Mouse (Mus musculus) gastrocnemius, postnatal 25 days (tissue): Measurements from ENCODE around the gene Fam117b. TPM values are rescaled to one million over a fixed set of nuclear protein-coding genes. Genes with fewer than 3 reads are reported as not detected.

Experiments used
- DNase-seq: peaks from one replicate; pipeline ENCODE4 v3.0.0; 2022
- long read RNA-seq, 2 experiments: library from polyadenylated mRNA; stranded (forward); transcript quantifications; one replicate each; pipeline ENCODE4 v2.0.0; 2021
- total RNA-seq, 2 experiments: library from RNA; stranded (reverse); gene quantifications; 1 replicate in 1 of 2; 2 replicates in 1 of 2; pipeline ENCODE4 v1.2.3; 2021

Gene Fam117b
- 1 to 10 TPM; 3.5 to 4.6 TPM for total RNA-seq
- long read RNA-seq, experiment 1 = 0 reads
- long read RNA-seq, experiment 2, full-length matches to known transcripts = 2 of 3 reads
- long read RNA-seq, experiment 2, partial matches to known transcripts = 0 of 3 reads
- long read RNA-seq, experiment 2, other reads (novel, unspliced or antisense) = 1 of 3 reads

GRCm38 (mm10) chr1:59912413-59913157, at the start of gene Fam117b:
TSS of gene Fam117b (plus strand) at chr1:59913006.
- peak; percentile 97 for DNase-seq

DNA sequence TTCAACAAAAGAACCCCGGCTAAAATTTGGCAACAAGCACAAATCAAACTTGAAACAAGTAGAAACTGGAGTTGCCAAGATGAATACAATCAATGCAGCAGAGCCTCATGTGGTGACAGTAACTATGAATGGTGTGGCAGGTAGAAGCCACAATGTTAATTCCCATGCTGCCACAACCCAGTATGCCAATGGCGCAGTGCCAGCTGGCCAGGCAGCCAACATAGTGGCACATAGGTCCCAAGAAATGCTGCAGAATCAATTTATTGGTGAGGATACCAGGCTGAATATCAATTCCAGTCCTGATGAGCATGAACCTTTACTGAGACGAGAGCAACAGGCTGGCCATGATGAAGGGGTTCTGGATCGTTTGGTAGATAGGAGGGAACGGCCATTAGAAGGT, 44.8 kb upstream of the Fam117b start:
- no peak for DNase-seq

- DNase-seq = no peak
These were observed 38.8 kb upstream of the Fam117b start for GRCm38 (mm10) chr1:59874023-59874422.

- DNase-seq = no peak
These were observed 34.7 kb upstream of the Fam117b start for GRCm38 (mm10) chr1:59878098-59878497.

DNA sequence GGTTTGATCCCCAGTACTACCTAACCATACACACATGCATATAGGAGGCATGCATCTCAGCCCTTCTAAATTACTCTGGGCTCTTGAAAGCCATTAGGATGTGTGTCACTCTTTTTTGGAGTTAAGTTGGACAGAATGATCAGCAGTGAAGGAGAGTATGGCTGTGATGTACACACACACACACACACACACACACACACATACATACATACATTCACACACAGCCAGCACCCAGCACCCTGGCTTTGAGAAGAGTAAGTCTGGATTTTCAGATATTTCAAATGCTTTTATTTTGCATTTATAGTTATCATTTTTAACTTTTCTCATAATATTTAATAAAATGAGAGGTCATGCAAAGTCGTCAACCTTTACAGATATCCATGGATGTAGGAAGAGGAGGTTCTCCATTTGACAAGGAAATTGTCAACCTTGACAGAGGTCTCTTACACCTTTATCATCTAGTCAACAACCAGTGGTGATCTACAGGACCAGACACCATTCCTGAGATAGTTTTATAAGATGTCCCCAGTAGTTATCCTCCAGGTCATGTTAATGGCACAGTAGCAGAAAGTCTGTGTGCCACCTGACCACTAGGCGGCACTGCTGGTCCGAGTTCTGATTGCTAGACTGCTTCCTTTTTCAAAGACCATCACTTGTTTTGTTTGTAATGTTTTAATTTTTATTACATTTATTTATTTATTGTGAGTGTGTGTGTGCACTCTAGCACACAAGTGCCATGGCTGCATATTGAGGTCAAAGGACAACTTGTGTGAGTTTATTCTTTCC, 29.3 kb upstream of the Fam117b start:
- DNase-seq = peak; percentile 45

DNA sequence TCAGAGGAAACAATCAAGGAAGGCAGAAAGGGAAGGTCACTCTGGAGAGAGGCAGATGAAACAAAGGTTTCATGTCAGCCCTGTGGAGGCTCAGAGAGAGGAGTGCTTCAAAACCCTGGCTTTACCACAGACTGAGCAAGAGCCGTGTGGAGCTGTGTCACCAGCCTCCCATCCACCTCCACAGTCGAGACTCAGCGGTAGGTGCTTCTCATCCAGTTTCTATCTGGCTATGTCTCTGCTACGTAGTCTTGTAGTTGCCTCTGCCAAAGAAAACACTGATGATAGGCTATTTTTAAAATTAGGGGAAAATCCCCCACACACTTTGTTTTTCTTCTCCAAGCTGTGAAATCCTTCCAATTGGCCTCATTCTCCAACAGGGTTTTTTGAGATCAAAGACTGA, 25.9 kb upstream of the Fam117b start:
- DNase-seq = no peak

DNA sequence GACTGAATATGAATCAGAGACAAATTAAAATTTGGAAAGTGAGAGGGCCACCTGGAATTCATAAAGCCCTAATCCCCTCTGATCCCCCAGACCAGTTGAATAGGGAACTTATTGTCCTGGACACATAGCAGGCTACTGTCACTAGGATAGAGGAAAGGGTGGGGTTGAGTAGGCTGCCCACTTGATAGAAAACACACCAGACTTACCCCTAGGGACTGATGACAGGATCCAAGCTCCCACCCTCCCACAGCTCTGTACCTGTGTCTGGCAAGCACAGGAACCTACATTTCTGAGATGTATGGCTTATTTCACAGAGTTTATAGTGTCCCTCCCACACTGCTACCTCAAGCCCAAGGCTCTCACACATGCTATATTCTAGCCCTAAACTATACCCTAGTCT, 24.8 kb upstream of the Fam117b start:
- no peak for DNase-seq

DNA sequence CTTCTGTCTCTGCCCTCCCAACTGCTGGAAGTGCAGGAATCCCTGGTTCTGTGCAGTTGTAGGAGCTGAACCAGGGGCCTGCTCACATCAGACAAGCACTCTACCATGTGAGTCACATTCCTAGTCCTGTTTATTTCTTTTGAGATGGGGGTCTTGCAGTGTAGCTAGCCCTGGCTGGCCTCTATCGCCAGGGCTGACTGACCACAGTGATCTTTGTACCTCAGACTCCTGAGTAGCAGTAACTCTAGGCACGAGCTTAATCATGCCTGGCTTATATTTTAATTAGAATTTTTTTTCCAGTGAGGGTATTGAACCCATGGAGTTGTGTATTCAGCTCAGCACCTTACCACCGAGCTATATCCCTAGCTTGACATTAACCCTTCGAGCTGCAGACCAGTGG, 21.6 kb upstream of the Fam117b start:
- DNase-seq = no peak

DNA sequence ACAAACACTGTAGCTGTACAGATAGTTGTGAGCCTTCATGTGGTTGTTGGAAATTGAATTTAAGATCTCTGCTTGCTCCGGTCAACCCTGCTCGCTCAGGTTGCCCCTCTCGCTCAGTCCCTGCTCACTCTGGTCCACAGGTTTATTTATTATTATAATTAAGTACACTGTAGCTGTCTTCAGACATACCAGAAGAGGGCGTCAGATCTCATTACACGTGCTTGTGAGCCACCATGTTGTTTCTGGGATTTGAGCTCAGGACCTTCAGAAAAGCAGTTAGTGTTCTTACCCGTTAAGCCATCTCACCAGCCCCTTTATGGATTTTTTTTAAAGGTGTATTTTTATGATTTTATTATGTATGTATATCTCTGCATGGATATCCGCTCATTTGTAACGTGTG, 20.0 kb upstream of the Fam117b start:
- no peak for DNase-seq

GRCm38 (mm10) chr1:59894025-59894424, 18.8 kb upstream of the Fam117b start:
- no peak for DNase-seq

DNA sequence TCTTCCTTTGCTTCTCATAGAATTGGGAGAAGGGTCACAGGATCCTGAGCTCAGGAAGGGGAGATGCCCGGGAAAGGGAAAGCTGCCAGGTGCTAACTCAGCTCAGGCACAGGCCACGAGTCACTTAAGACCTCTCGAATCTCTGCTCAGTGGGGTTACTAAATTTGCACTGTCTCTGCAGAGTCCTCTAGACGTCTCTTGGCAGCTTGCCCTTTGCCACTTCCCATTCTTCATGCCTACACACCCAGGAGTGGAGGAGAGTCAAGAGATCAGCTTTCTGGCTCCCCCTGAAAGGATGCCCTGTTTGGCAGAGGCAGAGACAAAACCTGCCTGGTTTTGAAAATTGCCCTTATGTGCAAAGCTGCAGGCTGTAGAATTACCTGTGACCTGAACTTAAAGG, 17.4 kb upstream of the Fam117b start:
- DNase-seq = peak; percentile 25

DNA sequence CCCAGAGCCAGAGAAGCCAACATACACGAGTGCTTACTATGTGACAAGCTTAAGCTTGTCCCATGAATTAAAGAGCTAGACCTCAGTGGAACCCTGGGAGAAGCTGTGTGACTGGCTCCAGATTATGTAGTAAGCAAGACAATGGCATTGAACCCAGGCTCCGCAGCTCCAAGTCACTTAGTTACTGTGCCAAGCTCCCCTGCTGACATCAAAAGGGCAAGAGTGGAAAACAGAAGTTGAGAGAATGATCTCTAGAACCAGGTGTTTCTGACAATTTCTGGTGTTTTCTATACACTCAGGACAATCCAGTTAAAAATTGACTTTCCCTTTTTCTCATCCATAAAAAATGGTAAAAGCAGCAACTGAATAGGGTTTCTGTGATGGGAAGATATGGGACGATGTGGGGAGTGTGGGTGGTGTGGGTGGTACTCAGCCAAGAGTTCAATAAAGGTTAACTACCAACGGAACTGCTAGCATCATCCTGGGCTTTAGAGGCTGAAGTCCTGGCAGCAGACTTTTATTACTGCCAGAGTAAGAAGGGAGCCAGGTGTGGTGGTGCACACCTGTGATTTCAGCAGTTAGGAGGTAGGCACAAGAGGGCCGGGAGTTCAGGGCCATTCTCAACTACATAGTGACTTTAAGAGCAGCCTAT, 15.5 kb upstream of the Fam117b start:
- no peak for DNase-seq

DNA sequence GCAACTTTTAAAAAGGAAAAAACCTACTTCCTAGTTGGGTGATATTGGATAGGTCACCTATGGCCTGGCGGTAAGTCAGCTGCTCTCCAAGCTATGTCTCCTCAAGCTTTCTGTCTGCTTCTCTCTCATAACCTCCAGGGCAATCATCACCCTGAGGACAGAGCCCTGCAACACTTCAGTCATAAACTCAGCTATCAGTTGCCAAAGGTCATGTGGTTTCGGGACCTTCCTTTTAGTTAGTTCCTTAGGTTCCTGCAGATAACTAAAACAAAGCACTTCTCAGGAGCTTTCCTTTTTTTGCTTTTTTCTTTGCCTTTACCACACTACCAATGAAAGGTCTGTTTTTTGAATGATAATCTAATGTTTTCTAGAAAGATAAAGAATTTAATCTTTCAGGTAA, 13.1 kb upstream of the Fam117b start:
- DNase-seq = no peak

- DNase-seq = no peak
These were observed 11.5 kb upstream of the Fam117b start for GRCm38 (mm10) chr1:59901082-59901876.

DNA sequence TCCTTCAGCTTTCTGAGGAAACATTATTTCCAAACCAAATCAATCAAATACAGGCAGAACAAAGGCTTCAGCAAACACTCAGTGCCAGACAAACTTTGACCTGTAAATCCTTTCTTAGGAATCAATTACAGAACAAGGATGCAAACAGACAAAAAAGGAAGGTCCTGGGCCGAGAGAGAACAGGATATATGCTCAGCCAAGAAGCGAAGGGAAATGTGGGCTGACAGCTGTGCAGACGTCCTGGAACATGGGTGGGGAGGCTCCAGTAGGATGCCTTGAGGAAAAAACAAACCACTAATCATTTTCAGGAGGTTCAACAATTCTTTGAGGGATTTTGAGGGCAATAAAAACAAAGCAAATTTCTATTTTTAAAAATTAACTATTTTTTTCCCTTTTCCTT, 10.2 kb upstream of the Fam117b start:
- DNase-seq = no peak

DNA sequence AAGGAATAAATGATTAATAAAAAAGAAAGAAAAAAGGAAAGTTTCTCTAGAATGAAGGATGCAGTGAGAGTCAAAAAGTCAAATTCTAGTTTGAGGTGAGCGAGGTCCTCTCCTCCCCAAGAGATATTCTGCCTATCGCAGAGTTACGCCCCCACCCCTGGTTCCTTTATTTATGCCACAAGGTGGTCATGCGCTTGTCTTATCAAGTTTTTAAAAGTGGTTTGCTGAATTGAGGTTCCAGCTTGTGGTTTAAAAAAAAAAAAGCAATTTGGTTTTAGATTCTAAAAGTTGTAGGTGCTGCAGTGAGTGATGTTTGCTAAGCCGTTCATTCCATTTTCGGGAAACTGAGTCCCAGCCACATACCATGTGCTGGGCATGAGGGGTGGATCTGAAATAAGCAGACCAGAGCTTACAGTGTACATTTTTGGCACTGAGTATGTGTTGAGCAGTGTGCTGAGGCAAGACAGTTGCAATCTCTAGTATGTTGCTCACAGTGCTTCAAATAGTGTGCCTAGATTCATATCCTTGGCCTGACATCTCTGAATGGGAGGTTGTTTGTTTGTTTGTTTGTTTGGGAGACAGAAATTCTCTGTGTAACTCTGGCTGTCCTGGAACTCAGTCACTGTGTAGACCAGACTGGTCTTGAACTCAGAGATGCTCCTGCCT, 8.0 kb upstream of the Fam117b start:
- DNase-seq = no peak

DNA sequence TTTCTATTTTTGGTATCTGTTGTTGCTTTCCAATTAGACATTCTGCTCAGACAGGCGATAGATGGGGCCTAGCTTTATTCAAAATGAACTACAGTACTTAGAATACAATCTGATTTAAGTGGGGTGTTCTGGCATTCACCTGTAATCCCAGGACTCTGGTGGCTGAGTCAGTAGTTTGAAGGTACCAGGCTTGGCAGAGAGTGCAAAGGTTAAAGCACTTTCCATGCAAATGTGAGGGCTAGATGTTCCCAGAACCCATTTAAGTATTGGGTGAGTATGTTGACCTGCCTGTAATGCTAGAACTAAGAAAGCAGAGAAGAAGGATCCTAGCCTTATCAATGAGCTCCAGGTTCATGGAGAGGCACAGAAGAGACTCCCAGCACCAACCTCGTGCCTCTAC, 6.9 kb upstream of the Fam117b start:
- DNase-seq = no peak

DNA sequence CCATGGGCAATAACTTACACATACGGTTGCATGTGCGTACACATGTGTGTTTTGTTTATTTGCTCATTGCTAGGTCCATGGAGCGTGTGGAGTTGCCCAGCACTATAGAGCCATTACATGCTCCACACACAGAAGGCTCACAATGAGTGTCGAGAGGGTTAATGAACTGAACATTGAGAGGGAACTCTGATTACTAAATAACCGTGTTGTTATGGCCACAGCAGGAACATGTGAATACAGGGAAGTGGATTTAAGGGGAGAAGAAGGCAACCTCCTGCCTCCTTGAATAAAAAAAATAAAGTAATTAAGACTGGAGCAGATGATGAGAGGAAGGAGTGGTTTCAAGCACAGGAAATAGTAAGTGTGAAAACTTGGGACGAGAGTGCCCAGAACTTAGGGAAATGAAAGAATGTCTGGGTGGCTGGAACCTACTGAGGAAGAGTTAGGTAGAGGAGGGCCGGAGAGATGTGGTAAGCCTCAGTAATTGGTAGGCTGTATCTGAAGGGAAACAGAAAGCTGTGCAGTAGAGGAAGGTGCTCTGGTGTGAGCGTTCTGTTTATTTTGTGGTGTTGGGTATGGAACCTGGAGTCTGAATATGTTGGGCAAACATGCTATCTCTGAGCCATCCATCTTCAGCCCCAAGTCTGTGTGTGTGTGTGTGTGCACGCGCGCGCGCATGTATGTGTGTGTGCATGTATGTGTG, 5.8 kb upstream of the Fam117b start:
- no peak for DNase-seq

DNA sequence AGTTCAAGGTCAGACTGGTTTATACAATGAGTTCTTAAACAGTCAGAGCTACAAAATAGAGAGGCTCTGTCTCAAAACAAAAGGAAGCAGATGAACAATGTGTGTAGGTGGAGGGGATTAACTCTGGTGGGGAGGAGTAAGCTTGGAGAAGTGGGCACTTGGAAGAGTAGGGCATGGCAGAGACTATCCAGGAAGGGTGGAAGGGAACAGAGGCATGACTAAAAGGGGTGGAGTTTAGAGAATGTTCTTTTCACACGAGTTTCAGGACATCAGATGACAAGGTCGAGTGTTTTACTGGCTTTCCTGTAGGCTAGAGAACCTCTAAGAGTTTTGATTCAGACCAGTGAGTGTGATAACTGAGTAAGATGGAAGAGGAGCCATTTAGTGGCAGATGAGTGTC, 5.1 kb upstream of the Fam117b start:
- no peak for DNase-seq

DNA sequence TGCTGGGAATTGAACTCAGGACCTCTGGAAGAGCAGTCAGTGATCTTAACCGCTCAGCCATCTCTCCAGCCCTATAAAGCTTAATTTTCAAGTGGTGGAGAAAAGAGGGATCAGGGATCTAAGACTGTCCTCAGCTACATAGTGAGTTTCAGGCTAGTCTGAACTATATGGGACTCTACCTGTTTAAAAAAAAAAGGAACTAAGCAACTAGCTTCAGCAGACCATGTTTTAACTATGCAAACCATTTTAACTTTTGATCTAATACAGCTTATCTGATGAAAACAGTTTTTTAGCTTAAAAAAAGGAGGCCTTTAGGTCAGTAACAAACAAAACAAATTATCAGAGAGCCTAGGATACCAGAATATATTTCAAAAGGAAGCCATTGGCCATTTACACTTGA, 1.9 kb upstream of the Fam117b start:
- no peak for DNase-seq
